Mouse (Mus musculus) intestine, postnatal 0 days (tissue): ENCODE data around the gene Tulp2. TPM values are rescaled to one million over a fixed set of nuclear protein-coding genes. Genes with fewer than 3 reads are reported as not detected.

Experiments
- ATAC-seq: fragments of 200-750 bp; cut with Nextera tagmentation; 2 replicates; pipeline ENCODE4 v1.8.0; 2017; ENCODE audit warnings: mild to moderate bottlenecking, moderate TSS enrichment, moderate library complexity
- H3K27ac ChIP-seq: fragments of 300-500 bp; sonication (generic); 2 replicates; pipeline ENCODE4 v1.5.1; 2014; ENCODE audit warnings: mild to moderate bottlenecking, low read depth, low read length, moderate library complexity
- H3K27me3 ChIP-seq: fragments of 300-500 bp; sonication (generic); replicated peaks from 2 replicates; pipeline ENCODE4 v1.6.1; 2014; ENCODE audit warnings: low read length, mixed read lengths; ENCODE audit not compliant: control insufficient read depth, insufficient read depth
- H3K36me3 ChIP-seq: fragments of 300-500 bp; sonication (generic); 2 replicates; pipeline ENCODE4 v1.6.1; 2014; ENCODE audit warnings: mild to moderate bottlenecking, moderate library complexity; ENCODE audit not compliant: control insufficient read depth, insufficient read depth
- H3K4me1 ChIP-seq: fragments of 300-500 bp; sonication (generic); replicated peaks from 2 replicates; pipeline ENCODE4 v1.6.1; 2014; ENCODE audit warnings: antibody characterized with exemption, low read length, mixed read lengths; ENCODE audit not compliant: control insufficient read depth, insufficient read depth
- H3K4me2 ChIP-seq: fragments of 300-500 bp; sonication (generic); replicated peaks from 2 replicates; pipeline ENCODE4 v1.6.1; 2014; ENCODE audit warnings: low read depth, mild to moderate bottlenecking, moderate library complexity
- H3K4me3 ChIP-seq: fragments of 300-500 bp; sonication (generic); 2 replicates; pipeline ENCODE4 v1.5.1; 2014; ENCODE audit warnings: low read depth, low read length
- H3K9ac ChIP-seq: fragments of 300-500 bp; sonication (generic); 2 replicates; pipeline ENCODE4 v1.6.1; 2014; ENCODE audit warnings: mild to moderate bottlenecking, low read depth, low read length
- H3K9me3 ChIP-seq: fragments of 300-500 bp; sonication (generic); 2 replicates; pipeline ENCODE4 v1.6.1; 2016; ENCODE audit warnings: mixed run types; ENCODE audit not compliant: control insufficient read depth
- CTCF ChIP-seq: sonication (generic); IDR thresholded peaks from 2 replicates; pipeline ENCODE4 v1.5.1; 2016; ENCODE audit warnings: low read depth, mild to moderate bottlenecking, control low read depth, antibody characterized with exemption, moderate library complexity
- WGBS: fragments of 180-500 bp; shearing (Covaris S2); extraction: QIAGEN DNeasy Blood & Tissue Kit; methylation state at CpG from one replicate; pipeline ENCODE4 v1.1.7; 2014; 5-methylcytosine and 5-hydroxymethylcytosine counted together
- polyA plus RNA-seq: library from polyadenylated mRNA; unstranded; fragments of >200 nt; fragmentation: Nextera tagmentation; extraction: Ambion mirVana; gene quantifications from 2 replicates; pipeline ENCODE4 v1.2.1, GENCODE M21; 2015

Gene Tulp2
- polyA plus RNA-seq, 1 experiment from 2014 or later = 0.78 TPM

- WGBS = 67% methylated on average over 7 of the region's 7 CpGs
- Histone ChIP-seq H3K27me3 (no peaks in the 10 kb centered on the region), H3K9ac (no peak overlapping the region), H3K27ac (no peak overlapping the region), H3K4me2 (no peak overlapping the region), H3K36me3 (peaks cover 23% of the 10 kb centered on the region), H3K9me3 (no peaks in the 10 kb centered on the region), H3K4me3 (no peak overlapping the region), H3K4me1 (no peaks in the 10 kb centered on the region)
- no peak for ATAC-seq
- TF ChIP-seq CTCF = no peak
These were observed 7.9 kb downstream of the Tulp2 start for GRCm38 (mm10) chr7:45489578-45489977.

- ATAC-seq = peak; percentile 22; the same call in 1 of the 2 replicates
- H3K27ac ChIP-seq = no peak overlapping the region
- no peak overlapping the region for H3K4me2 ChIP-seq
These were observed 9.1 kb downstream of the Tulp2 start for GRCm38 (mm10) chr7:45490822-45491221.

GRCm38 (mm10) chr7:45491264-45491663 is 9.6 kb downstream of the Tulp2 start:
- no peak overlapping the region for H3K27ac ChIP-seq
- 11% methylated on average over 3 of the region's 3 CpGs for WGBS

More at GRCm38 (mm10) chr7:45490822-45491221, 9.1 kb downstream of the Tulp2 start:
- Histone ChIP-seq H3K4me3 (no peak overlapping the region), H3K4me1 (no peaks in the 10 kb centered on the region), H3K9ac (no peak overlapping the region), H3K27me3 (no peaks in the 10 kb centered on the region), H3K36me3 (peaks cover 35% of the 10 kb centered on the region), H3K9me3 (no peaks in the 10 kb centered on the region)
- peak; percentile 15; the same call in 1 of the 2 replicates for TF ChIP-seq CTCF
- 46% methylated on average over 9 of the region's 9 CpGs for WGBS

GRCm38 (mm10) chr7:45492225-45492844 is 10.7 kb downstream of the Tulp2 start:
- no peak for ATAC-seq
- H3K27ac ChIP-seq = no peak overlapping the region

More at GRCm38 (mm10) chr7:45491264-45491663, 9.6 kb downstream of the Tulp2 start:
- Histone ChIP-seq H3K4me3 (no peak overlapping the region), H3K9ac (no peak overlapping the region), H3K36me3 (peaks cover 39% of the 10 kb centered on the region), H3K4me1 (no peaks in the 10 kb centered on the region), H3K27me3 (no peaks in the 10 kb centered on the region), H3K9me3 (no peaks in the 10 kb centered on the region), H3K4me2 (no peak overlapping the region; the same call in 1 of the 2 replicates)
- TF ChIP-seq CTCF = no peak
- peak; percentile 38; the same call in 1 of the 2 replicates for ATAC-seq

GRCm38 (mm10) chr7:45492951-45493350 is 11.3 kb downstream of the Tulp2 start:
- Histone ChIP-seq H3K9ac (no peak overlapping the region), H3K4me3 (no peak overlapping the region), H3K4me2 (no peak overlapping the region), H3K27me3 (no peaks in the 10 kb centered on the region), H3K27ac (no peak overlapping the region), H3K36me3 (peaks cover 54% of the 10 kb centered on the region), H3K4me1 (no peaks in the 10 kb centered on the region), H3K9me3 (no peaks in the 10 kb centered on the region)
- no peak for TF ChIP-seq CTCF
- 86% methylated on average over 5 of the region's 5 CpGs for WGBS
- ATAC-seq = no peak

More at GRCm38 (mm10) chr7:45492225-45492844, 10.7 kb downstream of the Tulp2 start:
- no peak overlapping the region for H3K9ac ChIP-seq
- H3K4me2 ChIP-seq = no peak overlapping the region
- no peak overlapping the region for H3K4me3 ChIP-seq
- no peaks in the 10 kb centered on the region for H3K27me3 ChIP-seq
- no peaks in the 10 kb centered on the region for H3K9me3 ChIP-seq
- TF ChIP-seq CTCF = no peak
- WGBS = 95% methylated on average over 8 of the region's 8 CpGs
- no peaks in the 10 kb centered on the region for H3K4me1 ChIP-seq
- peaks cover 50% of the 10 kb centered on the region for H3K36me3 ChIP-seq

GRCm38 (mm10) chr7:45494548-45494947 is 12.9 kb downstream of the Tulp2 start:
- Histone ChIP-seq H3K9ac (no peak overlapping the region), H3K4me2 (no peak overlapping the region), H3K4me1 (no peaks in the 10 kb centered on the region), H3K27me3 (no peaks in the 10 kb centered on the region), H3K36me3 (peaks cover 69% of the 10 kb centered on the region), H3K4me3 (no peak overlapping the region), H3K27ac (no peak overlapping the region), H3K9me3 (no peaks in the 10 kb centered on the region)
- 94% methylated on average over 9 of the region's 9 CpGs for WGBS
- TF ChIP-seq CTCF = no peak
- no peak for ATAC-seq
